Mouse (Mus musculus) erythroblast, embryonic 14.5 days (primary cell): ENCODE data around the gene Eif3a.

Experiments
- GATA1 ChIP-seq: IDR thresholded peaks from 2 replicates; pipeline ENCODE4 v1.6.1; 2012; ENCODE audit warnings: low read length, inconsistent platforms, mixed read lengths
- TAL1 ChIP-seq: IDR thresholded peaks from 3 replicates; pipeline ENCODE4 v1.6.1; 2012; ENCODE audit warnings: low read length, inconsistent platforms, mixed read lengths

- TF ChIP-seq GATA1 (no peak), TAL1 (no peak)
Observed at GRCm38 (mm10) chr19:60797415-60797814, 7.0 kb upstream of the Eif3a start.
